Mouse (Mus musculus): ENCODE data around the gene Spns3.

Gene Spns3

DNA sequence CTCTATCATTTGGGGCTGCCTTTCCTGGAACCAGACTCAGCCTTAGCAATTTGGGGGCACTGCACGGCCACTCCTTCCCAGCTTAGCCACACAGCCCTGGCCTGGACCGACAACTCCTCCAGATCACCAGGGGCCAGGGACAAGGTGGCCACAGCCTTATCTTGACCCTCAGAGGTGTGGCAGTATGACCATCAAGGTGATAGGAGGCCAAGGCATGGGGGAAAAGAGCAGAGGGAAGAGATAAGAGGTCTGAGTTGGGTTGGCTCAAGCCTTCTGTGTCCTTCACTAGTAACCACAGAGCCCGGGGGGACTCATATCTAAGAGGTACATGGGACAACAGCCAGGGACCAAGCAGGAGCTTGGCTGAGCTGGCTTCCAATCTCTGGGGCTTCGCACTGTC is 68.4 kb downstream of the Spns3 start:
- DNase-seq (ENCODE audit: low spot score) = no peak

GRCm38 (mm10) chr11:72481313-72481712 is 69.0 kb downstream of the Spns3 start:
- no peak for DNase-seq (ENCODE audit: low spot score)

DNA sequence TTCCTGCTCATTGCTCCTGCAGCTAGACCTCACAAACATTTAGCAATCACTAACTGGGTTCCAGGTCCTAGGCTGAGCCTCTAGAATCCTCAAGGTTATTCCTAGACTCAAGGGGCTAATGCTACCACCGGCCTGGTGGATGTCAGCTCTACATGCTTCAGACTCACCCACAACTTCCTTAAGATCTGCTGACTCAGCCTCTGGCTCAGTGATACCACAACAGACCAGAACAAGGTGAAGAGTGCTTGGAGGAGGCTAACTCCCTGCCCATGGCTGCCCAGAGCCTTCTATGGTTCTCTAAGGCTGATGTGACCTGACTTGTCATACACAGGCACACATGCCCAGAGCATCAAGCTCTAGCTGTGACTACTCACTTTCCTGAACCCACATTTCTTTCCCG is 70.8 kb downstream of the Spns3 start:
- DNase-seq (ENCODE audit: low spot score) = no peak

DNA sequence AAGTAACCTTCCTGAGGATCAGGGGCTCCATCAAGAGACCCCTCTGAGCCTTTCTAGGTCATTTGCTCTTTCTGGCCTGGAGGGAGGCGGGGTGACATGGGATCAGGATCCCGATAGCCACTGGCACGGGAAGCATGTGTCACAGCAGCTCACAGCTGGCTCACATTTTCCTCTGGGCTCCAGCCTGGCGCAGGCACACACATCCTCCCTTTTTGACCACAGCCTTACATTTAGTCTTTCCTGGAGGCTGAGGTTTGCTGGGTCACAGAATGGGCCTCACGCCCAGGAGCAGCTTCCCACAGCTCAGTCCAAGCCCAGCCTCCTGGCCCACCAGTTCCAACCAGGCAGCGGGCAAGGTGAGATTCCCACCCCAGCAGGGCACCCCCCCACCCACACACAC is 72.1 kb downstream of the Spns3 start:
- no peak for DNase-seq (ENCODE audit: low spot score)

DNA sequence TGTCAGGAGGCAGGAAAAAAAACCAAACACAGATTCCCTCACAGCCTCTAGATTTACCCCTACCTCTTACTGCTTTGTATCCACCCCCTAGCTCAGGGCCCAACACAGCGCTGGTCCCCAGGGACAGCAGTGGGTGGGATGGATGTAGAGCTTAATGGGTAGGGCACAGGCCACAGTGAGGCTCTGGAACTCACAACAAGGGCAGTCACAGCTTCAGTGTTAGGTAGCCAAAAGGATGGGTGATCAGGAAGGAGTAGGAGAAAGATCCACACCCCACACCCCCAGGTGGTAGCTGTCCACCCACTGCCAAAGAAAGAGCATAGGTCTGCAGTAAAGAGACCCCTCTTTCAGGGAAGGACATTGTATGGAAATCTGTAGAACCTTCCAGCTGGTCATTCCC is 72.7 kb downstream of the Spns3 start:
- DNase-seq (ENCODE audit: low spot score) = no peak

DNA sequence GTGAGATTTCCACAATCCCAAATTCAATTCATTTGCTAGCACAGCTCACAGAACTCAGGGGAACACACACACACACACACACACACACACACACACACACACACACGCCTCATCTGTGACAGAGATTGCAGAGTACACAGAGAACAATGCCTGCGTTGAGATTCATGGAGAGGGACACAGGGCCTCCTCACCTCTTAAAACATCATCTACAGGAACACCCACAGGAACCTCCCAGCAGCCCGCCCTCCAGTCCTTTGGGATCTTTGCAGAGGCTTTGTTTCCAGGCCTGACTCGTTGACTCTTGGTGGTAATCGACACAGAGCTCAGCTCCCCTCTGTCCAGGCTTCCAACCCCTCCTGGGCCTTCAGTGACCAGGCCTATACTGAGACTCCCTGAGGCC is 73.1 kb downstream of the Spns3 start:
- no peak for DNase-seq (ENCODE audit: low spot score)

DNA sequence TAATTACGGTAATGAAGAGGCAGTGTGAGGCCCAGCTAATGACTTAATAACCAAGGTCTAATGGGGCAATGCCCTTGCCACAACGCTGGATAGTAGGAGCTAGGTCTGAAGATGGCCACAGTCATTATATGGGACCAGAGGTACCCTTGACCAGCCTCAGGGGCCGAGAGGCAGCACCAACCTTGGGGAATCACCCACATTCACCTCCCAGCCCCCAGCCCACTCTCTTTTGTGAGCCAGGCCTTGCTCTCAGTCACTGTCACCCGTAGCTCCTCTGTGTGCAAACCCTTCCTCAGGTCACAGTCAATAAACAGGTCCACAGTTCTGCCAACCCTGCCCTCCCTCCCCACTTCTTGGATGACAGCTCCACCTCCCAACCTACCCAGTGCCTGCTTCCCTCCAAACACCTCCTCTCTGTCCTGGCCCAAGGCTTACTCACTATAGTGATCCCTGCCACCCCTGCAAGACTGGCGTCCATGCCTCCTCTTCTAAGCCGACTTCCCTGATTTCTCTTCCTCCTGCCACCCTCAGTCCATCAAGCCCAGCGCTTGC is 74.2 kb downstream of the Spns3 start:
- no peak for DNase-seq (ENCODE audit: low spot score)

GRCm38 (mm10) chr11:72475408-72475807 is 74.9 kb downstream of the Spns3 start:
- no peak for DNase-seq (ENCODE audit: low spot score)

- DNase-seq (ENCODE audit: low spot score) = no peak
These were observed 75.4 kb downstream of the Spns3 start for GRCm38 (mm10) chr11:72474926-72475325.

- DNase-seq (ENCODE audit: low spot score) = no peak
These were observed 76.8 kb downstream of the Spns3 start for GRCm38 (mm10) chr11:72473540-72473939.

DNA sequence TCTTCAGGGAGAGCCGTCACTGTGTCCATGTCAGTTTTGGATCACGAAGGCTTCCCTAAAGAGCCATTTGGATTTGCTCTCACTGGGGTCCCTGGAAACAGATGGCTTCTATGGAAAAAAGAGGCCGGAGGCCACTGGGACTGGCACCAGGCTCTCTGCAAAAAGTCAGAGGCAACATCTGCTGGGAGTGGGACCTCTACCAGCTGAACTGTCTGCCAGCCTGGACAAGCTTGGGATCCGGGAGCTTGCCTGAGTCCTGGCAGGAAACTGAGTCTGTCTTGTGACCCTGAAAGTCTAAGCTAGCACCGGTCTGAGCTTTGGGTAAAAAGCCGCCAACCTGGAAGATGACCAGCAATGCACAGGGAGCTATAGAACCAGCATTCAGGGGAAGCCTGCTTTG is 78.9 kb downstream of the Spns3 start:
- no peak for DNase-seq (ENCODE audit: low spot score)

- no peak for DNase-seq (ENCODE audit: low spot score)
These were observed 80.3 kb downstream of the Spns3 start for GRCm38 (mm10) chr11:72470004-72470403.

DNA sequence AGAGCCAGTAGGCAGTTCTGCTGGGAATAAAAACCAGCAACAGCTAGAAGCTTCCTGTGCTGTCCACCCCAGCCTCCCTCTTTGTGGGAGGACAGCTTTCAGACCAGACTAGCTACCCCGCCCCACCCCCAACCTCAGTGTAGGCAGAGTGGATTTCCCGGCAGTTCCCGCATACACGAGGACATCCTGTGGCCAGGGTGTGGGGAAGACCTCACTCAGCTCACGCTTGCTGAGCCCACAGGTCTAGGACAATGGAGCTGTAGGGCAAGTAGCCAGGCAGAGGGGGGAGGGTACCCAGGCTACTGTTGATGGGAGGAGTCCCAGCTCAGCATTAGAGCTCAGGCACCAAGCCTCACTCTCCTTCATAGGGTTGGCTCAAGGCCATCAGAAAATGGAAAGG is 81.1 kb downstream of the Spns3 start:
- DNase-seq (ENCODE audit: low spot score) = no peak

DNA sequence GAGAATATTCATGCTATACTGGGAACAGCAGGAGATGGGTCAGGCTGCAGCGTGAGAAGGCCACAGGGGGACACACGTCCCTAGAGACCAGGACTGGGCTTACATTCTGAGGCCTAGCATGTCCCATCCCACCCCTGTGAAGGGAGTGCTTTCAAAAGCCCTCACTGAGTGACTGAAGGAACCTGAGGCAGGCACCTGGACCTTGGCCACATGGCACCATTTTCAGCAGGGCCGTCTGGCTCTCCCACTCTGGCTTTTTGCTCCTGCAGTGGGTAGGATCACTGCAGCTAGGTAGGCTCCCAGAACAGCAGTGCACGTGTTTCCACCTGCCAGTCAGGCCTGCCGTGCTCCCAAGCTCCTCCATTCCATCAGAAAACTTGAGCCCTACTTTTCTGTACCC is 81.8 kb downstream of the Spns3 start:
- DNase-seq (ENCODE audit: low spot score) = no peak

DNA sequence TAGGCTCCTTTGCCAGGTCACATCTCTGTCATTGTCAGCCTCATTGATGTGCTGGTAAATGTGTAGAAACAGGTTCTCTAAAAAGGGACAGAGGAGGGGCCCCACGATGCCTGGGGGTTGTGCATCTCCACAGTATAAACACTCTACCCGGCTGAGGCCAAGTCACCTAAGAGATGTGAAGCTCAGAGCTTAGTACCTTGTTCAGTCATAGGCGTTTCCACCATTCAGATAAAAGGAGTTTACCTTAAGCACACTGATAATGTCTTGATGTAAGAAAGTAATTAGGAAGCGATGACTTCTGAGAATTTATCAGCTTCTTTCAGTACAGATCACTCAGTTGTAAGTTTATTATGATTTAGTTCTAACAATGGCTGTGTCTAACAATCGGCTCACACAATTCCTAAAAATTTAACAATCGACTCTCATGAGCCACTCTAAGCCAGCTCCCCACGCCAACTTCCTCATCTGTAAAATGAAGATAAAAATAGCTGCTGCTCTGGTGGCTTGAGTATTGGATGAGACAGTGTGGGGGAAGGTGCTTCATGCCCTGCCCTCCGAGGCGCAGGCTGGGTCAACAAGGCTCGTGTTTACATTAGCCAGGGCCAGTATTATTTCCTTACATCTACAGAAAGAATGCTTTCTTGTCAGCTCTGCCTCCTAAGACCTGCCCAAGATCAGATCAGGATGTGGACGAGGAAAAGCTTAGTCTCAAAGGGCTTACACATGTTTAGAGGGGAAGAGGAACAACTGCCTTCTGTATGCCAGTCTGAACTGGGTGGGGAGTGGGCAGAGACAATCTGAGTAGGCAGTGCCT is 83.4 kb downstream of the Spns3 start:
- no peak for DNase-seq (ENCODE audit: low spot score)

DNA sequence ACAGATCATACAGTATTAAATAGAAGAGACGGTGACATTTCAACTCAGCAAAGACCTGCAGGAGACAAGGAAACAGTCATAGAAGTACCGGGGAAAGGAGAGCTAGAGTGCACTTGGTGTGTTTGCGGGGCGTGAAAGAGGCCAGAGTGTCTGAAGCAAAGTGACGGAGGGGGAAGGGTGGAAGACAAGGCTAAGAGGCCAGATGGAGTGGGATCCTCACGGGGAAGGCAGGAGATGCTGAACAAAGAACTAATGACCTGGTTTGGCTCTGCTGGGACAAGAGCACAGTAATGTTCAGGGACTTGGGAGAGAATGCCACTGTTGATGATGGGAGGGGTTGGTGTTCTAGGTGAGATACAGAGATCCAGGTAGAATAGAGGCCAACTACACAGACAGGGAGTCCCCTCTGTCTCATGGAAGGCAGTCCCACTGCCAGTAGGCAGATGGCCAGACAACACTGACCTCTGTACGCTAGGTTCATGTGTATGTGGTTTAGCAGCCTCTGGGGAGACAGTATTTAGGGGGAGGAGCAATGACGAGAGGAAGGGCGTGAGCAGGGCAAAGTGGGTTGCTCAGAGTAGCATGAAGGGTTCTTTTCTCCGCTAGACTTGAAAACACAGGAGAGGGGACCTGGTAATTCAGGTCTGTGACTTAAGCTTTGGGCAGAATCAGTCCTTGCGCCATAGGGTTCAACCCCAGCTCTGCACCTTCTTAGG is 84.2 kb downstream of the Spns3 start:
- no peak for DNase-seq (ENCODE audit: low spot score)

GRCm38 (mm10) chr11:72464821-72465220 is 85.5 kb downstream of the Spns3 start:
- no peak for DNase-seq (ENCODE audit: low spot score)

- no peak for DNase-seq (ENCODE audit: low spot score)
These were observed 88.8 kb downstream of the Spns3 start for GRCm38 (mm10) chr11:72461500-72461981.

DNA sequence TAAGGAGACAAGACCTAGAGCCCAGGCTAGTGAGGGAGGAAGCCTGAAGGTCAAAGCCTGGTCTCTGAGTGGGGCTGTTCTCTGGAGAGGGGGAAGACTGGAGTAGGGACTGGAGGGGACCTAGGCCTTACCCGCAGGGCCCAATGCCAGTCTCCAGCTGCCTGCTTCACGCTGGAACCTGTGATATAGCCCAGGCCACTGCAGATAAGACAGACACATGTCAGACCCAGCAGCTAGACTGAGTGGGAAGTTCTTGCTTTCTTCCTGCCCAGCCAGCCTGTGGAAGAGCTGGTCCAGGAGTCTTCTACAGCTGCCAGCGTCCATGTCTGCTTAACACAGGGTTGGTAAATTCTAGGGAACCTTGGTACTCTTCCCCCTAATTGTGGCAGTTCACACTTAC is 91.8 kb downstream of the Spns3 start:
- DNase-seq (ENCODE audit: low spot score) = no peak

DNA sequence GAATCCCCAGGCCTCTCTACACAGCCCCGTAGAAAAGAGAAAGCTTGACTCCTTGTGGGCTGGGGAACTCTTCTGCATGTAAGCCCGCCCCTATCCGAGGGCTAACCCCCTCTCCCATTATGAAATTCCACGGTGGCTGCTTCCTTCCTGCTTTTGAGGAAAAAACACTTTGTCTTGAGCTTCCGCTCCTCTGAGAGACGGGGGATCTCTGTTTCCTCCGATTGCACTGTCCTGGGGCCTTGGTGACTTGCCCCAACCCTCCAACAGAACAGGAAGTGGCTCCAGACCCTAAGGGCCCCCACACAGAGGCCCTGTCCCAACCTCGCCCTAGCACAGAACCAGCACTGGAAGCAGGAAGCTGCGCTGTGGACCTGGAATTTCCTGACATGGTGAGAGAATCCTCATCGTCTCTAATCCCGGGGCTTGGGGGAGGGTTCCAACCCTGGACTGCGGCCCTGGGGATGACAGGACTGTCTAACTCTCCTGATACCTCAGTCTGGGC is 92.3 kb downstream of the Spns3 start:
- no peak for DNase-seq (ENCODE audit: low spot score)

GRCm38 (mm10) chr11:72455694-72456093 is 94.6 kb downstream of the Spns3 start:
- DNase-seq (ENCODE audit: low spot score) = no peak

GRCm38 (mm10) chr11:72453105-72453953 is 97.0 kb downstream of the Spns3 start:
- DNase-seq (ENCODE audit: low spot score) = no peak
